Mouse (Mus musculus) B cell, adult (primary cell): ENCODE data around the gene Olfr1181. TPM values are rescaled to one million over a fixed set of nuclear protein-coding genes. Genes with fewer than 3 reads are reported as not detected.

Source experiments
- total RNA-seq: library from RNA; stranded (reverse); gene quantifications from 4 replicates; pipeline ENCODE4 v1.2.4, GENCODE M21; 2023; ENCODE audit not compliant: inconsistent age

Olfr1181 gene
- total RNA-seq: not detected in 4 replicates

GRCm38 (mm10) chr2:88426071-88426470 is at the start of gene Olfr1181:
Olfr1181 (minus strand) TSS chr2:88426171.

GRCm38 (mm10) chr2:88454567-88454966 is 28.6 kb upstream of the Olfr1181 start, which contains the start of gene Olfr1183:
Olfr1183 (plus strand) TSS chr2:88454867.

GRCm38 (mm10) chr2:88449031-88449430 is 23.1 kb upstream of the Olfr1181 start, which contains the start of gene Gm13757:
Gm13757 (minus strand) TSS chr2:88449131.

GRCm38 (mm10) chr2:88419051-88419450 is 6.9 kb downstream of the Olfr1181 start, which contains the start of gene Olfr1180:
Olfr1180 (minus strand) TSS chr2:88419151.

GRCm38 (mm10) chr2:88406353-88406752 is 19.6 kb downstream of the Olfr1181 start, which contains the start of gene Olfr1179:
Olfr1179 (minus strand) TSS chr2:88406453.

GRCm38 (mm10) chr2:88386762-88387161 is 39.2 kb downstream of the Olfr1181 start, which contains the start of gene Olfr1178:
Olfr1178 (plus strand) TSS chr2:88387062.

Other genes starting within 250 kb of the Olfr1181 start
- not detected in 4 replicates for gene Olfr1168, start 244.3 kb downstream of the Olfr1181 start, total RNA-seq
- not detected in 4 replicates for gene Olfr1170, start 197.8 kb downstream of the Olfr1181 start, total RNA-seq
- not detected in 4 replicates for gene Olfr1173, start 146.3 kb downstream of the Olfr1181 start, total RNA-seq
- gene Olfr1174-ps, start 111.0 kb downstream of the Olfr1181 start, total RNA-seq: not detected in 4 replicates
- not detected in 4 replicates for gene Olfr1175-ps, start 99.0 kb downstream of the Olfr1181 start, total RNA-seq
- not detected in 4 replicates for gene Olfr1176, start 89.5 kb downstream of the Olfr1181 start, total RNA-seq
- gene Olfr1177-ps, start 79.7 kb downstream of the Olfr1181 start, total RNA-seq: not detected in 4 replicates
- gene Olfr1178, start 39.1 kb downstream of the Olfr1181 start, total RNA-seq: not detected in 4 replicates
- not detected in 4 replicates for gene Olfr1179, start 19.7 kb downstream of the Olfr1181 start, total RNA-seq
- gene Olfr1180, start 7.0 kb downstream of the Olfr1181 start, total RNA-seq: not detected in 4 replicates
- gene Gm13757, start 23.0 kb upstream of the Olfr1181 start, total RNA-seq: not detected in 4 replicates
- not detected in 4 replicates for gene Olfr1183, start 28.7 kb upstream of the Olfr1181 start, total RNA-seq
- not detected in 4 replicates for gene Olfr1184, start 57.4 kb upstream of the Olfr1181 start, total RNA-seq
- gene Olfr1185-ps1, start 67.1 kb upstream of the Olfr1181 start, total RNA-seq: not detected in 4 replicates
- gene Olfr1186, start 92.4 kb upstream of the Olfr1181 start, total RNA-seq: not detected in 4 replicates
- gene Olfr1188, start 130.8 kb upstream of the Olfr1181 start, total RNA-seq: not detected in 4 replicates
- gene Olfr1189, start 160.3 kb upstream of the Olfr1181 start, total RNA-seq: not detected in 4 replicates
- 0.15 to 0.26 TPM (median 0.16 TPM) in 3 of 4 replicates, not detected in the other for gene Olfr1191-ps1, start 214.4 kb upstream of the Olfr1181 start, total RNA-seq
- not detected in 4 replicates for gene Olfr1192-ps1, start 222.3 kb upstream of the Olfr1181 start, total RNA-seq
- not detected in 4 replicates for gene Olfr1193, start 249.5 kb upstream of the Olfr1181 start, total RNA-seq